Mouse (Mus musculus) adrenal gland, postnatal 14 days (tissue): ENCODE results near the gene Fam129c. TPM values are rescaled to one million over a fixed set of nuclear protein-coding genes. Genes with fewer than 3 reads are reported as not detected.

Experiments
- microRNA-seq, 2 experiments: library from miRNA; unstranded; fragments of <30 nt; microRNA quantifications; one replicate each; pipeline ENCODE4 v1.2.0; 2021
- total RNA-seq: library from RNA; stranded (reverse); gene quantifications from 2 replicates; pipeline ENCODE4 v1.2.3, GENCODE M21; 2021

Gene Fam129c
- total RNA-seq, 1 experiment from 2014 or later = 2.6 TPM

Small RNA genes within 50 kb of the gene (microRNA-seq; reads per million reads assigned to microRNA genes)
- gene Mir6769b = 0.38 to 0.85 reads per million in 2 experiments

Other genes with a start within 250 kb of the Fam129c start
- 165 and 179 TPM in 2 replicates for gene Use1, start 230.8 kb upstream of the Fam129c start, total RNA-seq
- gene Ocel1, start 226.3 kb upstream of the Fam129c start, total RNA-seq = 17.4 and 17.9 TPM in 2 replicates
- gene Nr2f6, start 215.7 kb upstream of the Fam129c start, total RNA-seq = 61.1 and 65.7 TPM in 2 replicates
- gene Ushbp1, start 201.8 kb upstream of the Fam129c start, total RNA-seq = 30.9 and 37.6 TPM in 2 replicates
- 85.5 and 88.4 TPM in 2 replicates for gene Babam1, start 200.8 kb upstream of the Fam129c start, total RNA-seq
- 5.8 and 6.9 TPM in 2 replicates for gene Ankle1, start 191.6 kb upstream of the Fam129c start, total RNA-seq
- 43.3 and 44.7 TPM in 2 replicates for gene Abhd8, start 134.0 kb upstream of the Fam129c start, total RNA-seq
- gene Mrpl34, start 132.7 kb upstream of the Fam129c start, total RNA-seq = 145 and 164 TPM in 2 replicates
- 54.4 and 57.8 TPM in 2 replicates for gene Dda1, start 128.4 kb upstream of the Fam129c start, total RNA-seq
- gene Ano8, start 111.7 kb upstream of the Fam129c start, total RNA-seq = 14.8 and 17.2 TPM in 2 replicates
- 20.0 and 21.5 TPM in 2 replicates for gene Gtpbp3, start 109.5 kb upstream of the Fam129c start, total RNA-seq
- 116 and 123 TPM in 2 replicates for gene Plvap, start 85.9 kb upstream of the Fam129c start, total RNA-seq
- gene Ccdc194, start 71.9 kb upstream of the Fam129c start, total RNA-seq = not detected in 2 replicates
- 45.6 and 47.9 TPM in 2 replicates for gene Bst2, start 60.2 kb upstream of the Fam129c start, total RNA-seq
- gene Mvb12a, start 54.7 kb upstream of the Fam129c start, total RNA-seq = 63.2 and 66.3 TPM in 2 replicates
- 1.8 and 4.2 TPM in 2 replicates for gene Tmem221, start 38.8 kb upstream of the Fam129c start, total RNA-seq
- 0.53 and 1.0 TPM in 2 replicates for gene Nxnl1, start 31.0 kb upstream of the Fam129c start, total RNA-seq
- 91.6 and 93.6 TPM in 2 replicates for gene Slc27a1, start 28.8 kb upstream of the Fam129c start, total RNA-seq
- gene Pgls, start 5.5 kb upstream of the Fam129c start, total RNA-seq = 212 and 250 TPM in 2 replicates
- gene Colgalt1, start 13.3 kb downstream of the Fam129c start, total RNA-seq = 60.0 and 62.0 TPM in 2 replicates
- gene Unc13a, start 74.1 kb downstream of the Fam129c start, total RNA-seq = 7.2 and 7.7 TPM in 2 replicates
- 17.4 and 21.4 TPM in 2 replicates for gene Jak3, start 78.6 kb downstream of the Fam129c start, total RNA-seq
- gene Insl3, start 91.6 kb downstream of the Fam129c start, total RNA-seq = 8.0 and 9.8 TPM in 2 replicates
- gene B3gnt3, start 104.1 kb downstream of the Fam129c start, total RNA-seq = 5.4 and 7.4 TPM in 2 replicates
- gene Fcho1, start 128.1 kb downstream of the Fam129c start, total RNA-seq = 5.4 and 13.9 TPM in 2 replicates